Mouse (Mus musculus) adrenal gland, postnatal 25 days (tissue): ENCODE results near the gene Ess2. TPM values are rescaled to one million over a fixed set of nuclear protein-coding genes. Genes with fewer than 3 reads are reported as not detected.

Experiments
- DNase-seq: peaks from one replicate; pipeline ENCODE4 v3.0.0; 2021; ENCODE audit warnings: mixed read lengths
- total RNA-seq: library from RNA; stranded (reverse); gene quantifications from 2 replicates; pipeline ENCODE4 v1.2.3, GENCODE M21; 2021

The Ess2 gene
- total RNA-seq, 1 experiment from 2014 or later, result 19.4 TPM

- peak; percentile 93 for DNase-seq
Measured at GRCm38 (mm10) chr16:17921325-17922162, 10.4 kb upstream of the Ess2 start.

GRCm38 (mm10) chr16:17920586-17920985 is 9.4 kb upstream of the Ess2 start:
- no peak for DNase-seq

GRCm38 (mm10) chr16:17914307-17915249 is 3.4 kb upstream of the Ess2 start, which contains the start of gene Gsc2:
Gene Gsc2 (minus strand): TSS chr16:17915059.
- peak; percentile 41 for DNase-seq

GRCm38 (mm10) chr16:17898462-17898861 is 12.7 kb downstream of the Ess2 start, which contains the start of the genes Dgcr2 and Tssk2:
Gene Dgcr2 (minus strand): TSS chr16:17898562.
Gene Tssk2 (plus strand): TSS chr16:17898637.
- no peak for DNase-seq

GRCm38 (mm10) chr16:17896091-17896490 is 15.1 kb downstream of the Ess2 start:
- DNase-seq, result no peak

- DNase-seq, result no peak
Measured at GRCm38 (mm10) chr16:17893923-17894322, 17.2 kb downstream of the Ess2 start, which contains the start of gene Tssk1. Gene Tssk1 (plus strand): TSS chr16:17894223.

- peak; percentile 20 for DNase-seq
Measured at GRCm38 (mm10) chr16:17892606-17893005, 18.5 kb downstream of the Ess2 start.

- peak; percentile 99 for DNase-seq
Measured at GRCm38 (mm10) chr16:17891567-17891959, 19.6 kb downstream of the Ess2 start, which contains the start of gene Gm20518. Gene Gm20518 (minus strand): TSS chr16:17891671.

- DNase-seq, result peak; percentile 89
Measured at GRCm38 (mm10) chr16:17890917-17891566, 20.1 kb downstream of the Ess2 start.

- DNase-seq, result no peak
Measured at GRCm38 (mm10) chr16:17890342-17890727, 20.8 kb downstream of the Ess2 start.

GRCm38 (mm10) chr16:17889689-17890341 is 21.3 kb downstream of the Ess2 start:
- DNase-seq, result no peak

- no peak for DNase-seq
Measured at GRCm38 (mm10) chr16:17884116-17884515, 27.0 kb downstream of the Ess2 start.

GRCm38 (mm10) chr16:17882196-17882595 is 29.0 kb downstream of the Ess2 start:
- DNase-seq, result no peak

- no peak for DNase-seq
Measured at GRCm38 (mm10) chr16:17879571-17879970, 31.6 kb downstream of the Ess2 start.

GRCm38 (mm10) chr16:17876096-17876495 is 35.1 kb downstream of the Ess2 start:
- no peak for DNase-seq

GRCm38 (mm10) chr16:17875174-17875573 is 36.0 kb downstream of the Ess2 start:
- DNase-seq, result no peak

- no peak for DNase-seq
Measured at GRCm38 (mm10) chr16:17872995-17873394, 38.2 kb downstream of the Ess2 start.

GRCm38 (mm10) chr16:17871248-17871647 is 39.9 kb downstream of the Ess2 start:
- DNase-seq, result no peak

- no peak for DNase-seq
Measured at GRCm38 (mm10) chr16:17865770-17866169, 45.4 kb downstream of the Ess2 start.

GRCm38 (mm10) chr16:17865293-17865692 is 45.9 kb downstream of the Ess2 start:
- no peak for DNase-seq

GRCm38 (mm10) chr16:17858592-17858991 is 52.6 kb downstream of the Ess2 start:
- DNase-seq, result no peak

- DNase-seq, result no peak
Measured at GRCm38 (mm10) chr16:17857157-17857556, 54.0 kb downstream of the Ess2 start.
